Mouse (Mus musculus): ENCODE data around the gene Olfr1471.

- TF ChIP-seq POLR2A (IDR thresholded peaks at IDR 0.05; ENCODE audit: insufficient read length, low read depth) = no peak
- no peak for TF ChIP-seq MYOD1 (IDR thresholded peaks at IDR 0.05; ENCODE audit: control insufficient read depth in 1 of 3, insufficient read length in 2 of 3, low read depth in 2 of 3)
- no peak for TF ChIP-seq POLR2AphosphoS2 (IDR thresholded peaks at IDR 0.05; ENCODE audit: insufficient read length, low read depth)
- TF ChIP-seq SRF (IDR thresholded peaks at IDR 0.05; ENCODE audit: control insufficient read depth, insufficient read length, low read depth) = no peak
- no peak for TF ChIP-seq USF1 (IDR thresholded peaks at IDR 0.05; ENCODE audit: low read depth)
- TF ChIP-seq MAX (IDR thresholded peaks at IDR 0.05; ENCODE audit: low read depth) = no peak
- no peak for TF ChIP-seq E2F4 (IDR thresholded peaks at IDR 0.05; ENCODE audit: insufficient read depth)
- TF ChIP-seq CEBPB (IDR thresholded peaks at IDR 0.05; ENCODE audit: insufficient read depth, poor library complexity, severe bottlenecking) = no peak
- no peak for TF ChIP-seq TCF12 (IDR thresholded peaks at IDR 0.05; ENCODE audit: insufficient read depth, poor library complexity, severe bottlenecking)
- TF ChIP-seq MYOG (IDR thresholded peaks at IDR 0.05; ENCODE audit: control insufficient read depth in 1 of 3, insufficient read depth in 1 of 3, insufficient read length in 2 of 3, low read depth in 2 of 3) = no peak
- no peak for TF ChIP-seq TCF3 (IDR thresholded peaks at IDR 0.05; ENCODE audit: insufficient read length, low read depth)
- TF ChIP-seq REST (IDR thresholded peaks at IDR 0.05; ENCODE audit: insufficient read depth, insufficient read length) = no peak
These were observed 36.9 kb downstream of the Olfr1471 start, which contains the start of gene Olfr1475 for GRCm38 (mm10) chr19:13480096-13480495.
